Mouse (Mus musculus) cerebellum, postnatal 25 days (tissue): ENCODE measurements around the gene Olfr802.

Source experiments
- DNase-seq, 2 experiments: peaks; one replicate each; pipeline ENCODE4 v3.0.0; 2021; ENCODE audit warnings: mixed read lengths in 2 of 2

Gene Olfr802

GRCm38 (mm10) chr10:129688069-129688468, at the start of gene Olfr802:
Gene Olfr802 (minus strand): TSS chr10:129688169.
- no peak for DNase-seq

GRCm38 (mm10) chr10:129729275-129729674, 41.3 kb upstream of the Olfr802 start, which contains the start of gene Olfr805:
Gene Olfr805 (minus strand): TSS chr10:129729375.
- DNase-seq = no peak

- DNase-seq = no peak
Measured at GRCm38 (mm10) chr10:129702910-129703309, 14.9 kb upstream of the Olfr802 start, which contains the start of gene Olfr804. Gene Olfr804 (plus strand): TSS chr10:129703210.

GRCm38 (mm10) chr10:129694186-129694585, 6.2 kb upstream of the Olfr802 start, which contains the start of gene Olfr803:
Gene Olfr803 (minus strand): TSS chr10:129694286.
- no peak for DNase-seq

GRCm38 (mm10) chr10:129673765-129674164, 14.2 kb downstream of the Olfr802 start, which contains the start of gene Olfr801:
Gene Olfr801 (minus strand): TSS chr10:129673865.
- no peak for DNase-seq

- DNase-seq = no peak
Measured at GRCm38 (mm10) chr10:129657394-129657793, 30.6 kb downstream of the Olfr802 start, which contains the start of gene Olfr800. Gene Olfr800 (plus strand): TSS chr10:129657694.

GRCm38 (mm10) chr10:129651763-129652162, 36.2 kb downstream of the Olfr802 start:
- DNase-seq = no peak

- no peak for DNase-seq
Measured at GRCm38 (mm10) chr10:129637184-129637583, 50.8 kb downstream of the Olfr802 start, which contains the start of gene Olfr799. Gene Olfr799 (plus strand): TSS chr10:129637484.

GRCm38 (mm10) chr10:129627834-129628233, 60.1 kb downstream of the Olfr802 start, which contains the start of gene Olfr798:
Gene Olfr798 (minus strand): TSS chr10:129627934.
- DNase-seq = no peak
